ENCODE assay signal across 12 mouse cellular contexts in genomic region chr13:107956246-107956645, GRCm38 (mm10).
DNase-seq lines count a peak whose midpoint lies in the region; ATAC-seq and TF ChIP-seq lines count a peak whose summit lies in the region.
"Had no signal": no experiment of that assay in that cellular context is flagged by ENCODE, and none has a peak within 500 bp of the region (broad histone marks: within the 10 kb centered on the region; RNA-seq: fewer than 3 reads in every experiment).

No protein-coding gene starts in this region.

- no peak for ATAC-seq in heart, embryonic 12.5 days (ENCODE audit: insufficient number of reproducible peaks, low FRiP score)
- ATAC-seq in lung, embryonic 14.5 days (ENCODE audit: insufficient read depth) = no peak
- no peak; the same call in 1 of the 2 replicates for ATAC-seq in embryonic facial prominence, embryonic 14.5 days (ENCODE audit: low read depth)

- 0 out of 2 replicates have a peak overlapping the region, but pooled peaks have one; percentile 3 for H3K27ac ChIP-seq in heart, embryonic 12.5 days (ENCODE audit: poor library complexity, severe bottlenecking)
- peak overlapping the region; percentile 16; the same call in 1 of the 2 replicates for H3K27ac ChIP-seq in lung, embryonic 14.5 days (ENCODE audit: low read depth)
- H3K27ac ChIP-seq in embryonic facial prominence, embryonic 14.5 days (replicated peaks; ENCODE audit: low read depth, low read length) = peak overlapping the region; percentile 48
- H3K27ac ChIP-seq: lung, embryonic 15.5 days had no signal

- H3K27me3 ChIP-seq in heart, embryonic 12.5 days (replicated peaks) = no peaks in the 10 kb centered on the region
- no peaks in the 10 kb centered on the region for H3K27me3 ChIP-seq in lung, embryonic 14.5 days (ENCODE audit: insufficient read depth, low read length)
- H3K27me3 ChIP-seq in embryonic facial prominence, embryonic 14.5 days (replicated peaks; ENCODE audit: control insufficient read depth, insufficient read depth, low read length) = no peaks in the 10 kb centered on the region
- H3K27me3 ChIP-seq: lung, embryonic 15.5 days had no signal

- no peak for DNase-seq in heart, postnatal 36 days
- DNase-seq in lung, embryonic 14.5 days = no peak
- no peak for DNase-seq in lung, postnatal 4 days
- peak; percentile 29 for DNase-seq in ES-CJ7 (ENCODE audit: low read depth, low spot score)
- peak; percentile 45 for DNase-seq in embryonic facial prominence, embryonic 14.5 days (ENCODE audit: low spot score)
- no peak for DNase-seq in cerebellum, adult 8-10 months
- DNase-seq in cerebellum, postnatal 25 days = no peak
- DNase-seq: cerebellum, adult 9-10 months; left cerebral cortex, postnatal 4 days had no signal

- no peaks in the 10 kb centered on the region for H3K36me3 ChIP-seq in heart, embryonic 12.5 days
- H3K36me3 ChIP-seq in lung, embryonic 14.5 days (ENCODE audit: insufficient read depth) = no peaks in the 10 kb centered on the region
- no peaks in the 10 kb centered on the region for H3K36me3 ChIP-seq in embryonic facial prominence, embryonic 14.5 days (ENCODE audit: control insufficient read depth, insufficient read depth, low read length)
- H3K36me3 ChIP-seq: lung, embryonic 15.5 days had no signal

- H3K4me2 ChIP-seq in heart, embryonic 12.5 days = no peak overlapping the region
- H3K4me2 ChIP-seq in lung, embryonic 14.5 days = no peak overlapping the region
- no peak overlapping the region for H3K4me2 ChIP-seq in embryonic facial prominence, embryonic 14.5 days (ENCODE audit: low read depth, low read length)
- H3K4me2 ChIP-seq: lung, embryonic 15.5 days had no signal

- intact Hi-C loops in heart, postnatal 36 days (cut with DNase I) = no loop called here

- no peak overlapping the region for H3K9ac ChIP-seq in heart, embryonic 12.5 days
- H3K9ac ChIP-seq in lung, embryonic 14.5 days = no peak overlapping the region
- H3K9ac ChIP-seq in embryonic facial prominence, embryonic 14.5 days (ENCODE audit: low read depth, low read length) = no peak overlapping the region
- H3K9ac ChIP-seq: lung, embryonic 15.5 days had no signal

- no peaks in the 10 kb centered on the region for H3K9me3 ChIP-seq in heart, embryonic 12.5 days (replicated peaks)
- H3K9me3 ChIP-seq in lung, embryonic 14.5 days (ENCODE audit: low read depth, low read length) = no peaks in the 10 kb centered on the region
- H3K9me3 ChIP-seq in embryonic facial prominence, embryonic 14.5 days (ENCODE audit: control insufficient read depth, low read length) = no peaks in the 10 kb centered on the region
- H3K9me3 ChIP-seq: lung, embryonic 15.5 days had no signal

- H3K4me1 ChIP-seq in heart, embryonic 12.5 days (replicated peaks) = peaks cover 18% of the 10 kb centered on the region
- H3K4me1 ChIP-seq in lung, embryonic 14.5 days (ENCODE audit: insufficient read depth) = peaks cover 10% of the 10 kb centered on the region
- H3K4me1 ChIP-seq in embryonic facial prominence, embryonic 14.5 days (ENCODE audit: control insufficient read depth, insufficient read depth, low read length) = peaks cover 19% of the 10 kb centered on the region

- 53% methylated on average over 3 of the region's 3 CpGs for WGBS in heart, embryonic 12.5 days
- WGBS in lung, embryonic 14.5 days = 28% methylated on average over 3 of the region's 3 CpGs
- WGBS in embryonic facial prominence, embryonic 14.5 days = 9% methylated on average over 3 of the region's 3 CpGs

- no peak overlapping the region for H3K4me3 ChIP-seq in heart, embryonic 12.5 days
- H3K4me3 ChIP-seq in lung, embryonic 14.5 days (ENCODE audit: low read depth, low read length) = no peak overlapping the region
- no peak overlapping the region for H3K4me3 ChIP-seq in embryonic facial prominence, embryonic 14.5 days (ENCODE audit: low read depth, low read length)
- H3K4me3 ChIP-seq: lung, embryonic 15.5 days; myocyte had no signal

- TF ChIP-seq CTCF in lung, embryonic 14.5 days (IDR thresholded peaks at IDR 0.05; ENCODE audit: low read depth) = no peak

Comparison
In these comparisons a context has a peak if more than half of its experiments do, and no peak if none do; other contexts are left out.
1. DNase-seq: peak in ES-CJ7 (single experiment) and embryonic facial prominence, embryonic 14.5 days (single experiment); none in heart, postnatal 36 days (0 of 2), lung, embryonic 14.5 days (single experiment), lung, postnatal 4 days (0 of 2), cerebellum, adult 8-10 months (single experiment) and cerebellum, postnatal 25 days (0 of 2).
2. Peak in every context shown above with its lines, with median percentiles within 50 percentile points of each other: H3K27ac ChIP-seq.